Mouse (Mus musculus) layer of hippocampus, postnatal 10 days (tissue): ENCODE measurements around the gene Chst14. TPM values are rescaled to one million over a fixed set of nuclear protein-coding genes. Genes with fewer than 3 reads are reported as not detected.

Source experiments
- DNase-seq, 2 experiments: peaks; one replicate each; pipeline ENCODE4 v3.0.0; 2021; ENCODE audit warnings: low spot score in 2 of 2
- total RNA-seq, 2 experiments: library from RNA; stranded (reverse); gene quantifications; 2 replicates each; pipeline ENCODE4 v1.2.3; 2021

Chst14 gene
- total RNA-seq, 2 experiments from 2014 or later, result 2.5 to 3.5 TPM

DNA sequence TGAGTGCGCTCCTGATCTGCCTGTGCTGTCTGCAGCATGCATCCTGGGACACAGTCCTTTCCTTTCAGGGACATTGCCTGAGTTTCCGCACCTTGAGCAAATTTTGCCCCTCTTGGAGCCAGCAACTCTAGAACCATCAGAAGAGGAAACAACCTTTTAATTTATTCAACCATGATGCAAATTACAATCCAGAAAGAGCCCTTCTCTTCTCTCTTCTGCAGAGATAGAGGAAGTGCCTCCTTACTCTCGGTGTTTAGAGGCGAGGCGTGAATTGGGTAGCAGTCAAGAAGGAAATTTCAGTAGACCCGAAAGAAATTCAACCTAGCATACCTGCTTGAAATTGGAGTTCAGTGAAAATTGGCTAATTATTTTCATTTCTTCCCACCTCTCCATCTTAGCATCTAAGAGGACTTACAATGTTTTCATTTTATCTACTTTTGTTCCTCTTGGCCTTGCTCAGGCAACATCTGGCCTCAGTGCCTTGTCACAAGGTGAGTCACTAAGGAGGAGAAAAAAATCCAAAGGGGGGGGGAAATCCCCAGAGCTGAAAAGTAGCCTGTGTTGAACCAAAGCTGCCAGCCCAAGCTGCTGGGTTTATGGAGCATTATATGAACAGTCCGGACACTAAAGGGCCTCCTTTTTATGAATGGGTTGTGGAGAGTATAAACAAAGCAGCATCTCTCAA, 20.7 kb upstream of the Chst14 start:
- no peak for DNase-seq

GRCm38 (mm10) chr2:118906118-118906492, 20.2 kb upstream of the Chst14 start:
- DNase-seq, result no peak

DNA sequence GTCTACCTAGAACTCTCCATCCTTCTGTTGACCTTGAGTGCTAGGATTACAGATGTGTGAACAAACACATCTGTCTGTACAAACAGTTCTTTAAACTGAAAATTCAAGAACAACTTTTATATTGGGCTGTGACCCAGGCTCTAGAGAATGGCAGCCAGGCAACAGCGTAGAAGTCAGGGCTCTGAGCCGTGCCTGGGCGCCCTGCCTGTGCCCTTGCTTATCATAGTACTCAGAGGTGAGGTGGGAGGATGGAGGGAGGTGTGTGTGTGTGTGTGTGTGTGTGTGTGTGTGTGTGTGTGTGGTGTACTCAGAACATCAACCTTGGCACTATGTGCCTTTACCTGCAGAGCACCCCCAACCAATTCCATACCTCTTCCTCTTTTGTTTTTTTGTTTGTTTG, 18.5 kb upstream of the Chst14 start:
- DNase-seq, result no peak

GRCm38 (mm10) chr2:118909151-118909550, 17.1 kb upstream of the Chst14 start:
- no peak for DNase-seq

DNA sequence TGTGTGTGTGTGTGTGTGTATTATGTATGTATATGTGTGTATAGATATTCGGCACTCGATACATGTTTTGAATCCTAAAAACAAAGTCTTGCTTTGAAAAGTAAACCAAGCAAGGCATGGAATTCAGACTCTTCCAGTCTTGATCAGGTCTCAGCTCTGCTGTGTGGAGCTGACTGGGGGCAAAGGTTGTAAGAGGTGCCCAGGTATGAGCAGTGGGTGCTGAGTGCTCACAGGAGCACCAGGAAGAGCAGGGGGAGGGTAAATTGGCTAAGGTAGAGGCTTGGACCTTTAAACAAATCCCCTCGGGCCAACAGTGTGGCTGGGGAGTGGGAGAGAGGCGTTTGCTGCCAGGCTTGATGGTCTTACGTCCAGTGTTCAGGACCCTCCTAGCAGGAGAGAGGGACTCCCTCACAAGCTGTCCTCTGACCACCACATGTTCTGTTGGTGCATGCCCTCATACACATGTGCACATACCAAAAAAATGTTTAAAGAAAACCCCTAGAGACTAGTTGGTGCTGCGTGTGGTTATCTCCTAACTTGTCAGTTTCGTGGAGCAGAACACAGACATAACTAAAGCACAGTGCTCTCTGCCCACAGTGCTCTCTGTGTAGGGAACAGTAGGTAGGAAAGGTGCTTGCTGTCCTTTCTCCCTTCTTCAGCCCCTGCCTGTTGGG, 15.6 kb upstream of the Chst14 start:
- no peak for DNase-seq

GRCm38 (mm10) chr2:118912706-118913105, 13.6 kb upstream of the Chst14 start:
- no peak for DNase-seq

DNA sequence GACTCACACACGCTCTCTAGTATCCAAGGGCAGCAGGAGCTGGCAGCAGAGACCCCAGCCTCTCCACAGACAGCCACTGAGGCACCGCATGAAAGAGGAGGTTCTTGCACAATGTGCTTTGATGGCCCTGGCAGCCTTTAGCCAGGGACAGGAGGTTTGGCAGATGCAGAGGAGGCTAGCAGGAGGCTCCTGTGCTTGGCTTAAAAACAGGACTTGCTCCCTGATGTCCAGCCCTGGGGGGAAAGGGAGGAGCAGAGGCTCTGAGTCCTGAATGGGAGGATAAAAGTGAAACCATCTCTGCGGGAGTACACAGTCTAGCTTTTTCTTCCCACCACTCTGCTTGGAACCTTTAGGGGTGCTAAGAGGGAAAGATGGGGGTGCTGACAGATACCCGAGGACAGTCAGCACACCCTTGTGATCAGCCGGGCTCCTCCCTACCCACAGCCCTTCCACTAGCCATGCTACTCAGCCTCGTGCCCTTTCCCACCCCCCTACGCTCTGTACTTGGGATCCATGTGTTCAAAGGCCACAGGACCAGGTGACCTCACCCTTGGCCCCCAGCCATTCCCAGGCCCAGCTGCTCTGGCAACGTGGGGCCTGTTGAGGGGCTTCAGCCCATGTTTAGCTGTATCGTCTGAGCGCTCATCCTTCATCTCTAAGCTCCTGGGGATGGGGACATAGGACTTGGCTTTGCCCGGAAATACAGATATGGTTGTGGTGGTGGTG, 12.6 kb upstream of the Chst14 start:
- DNase-seq, result no peak

DNA sequence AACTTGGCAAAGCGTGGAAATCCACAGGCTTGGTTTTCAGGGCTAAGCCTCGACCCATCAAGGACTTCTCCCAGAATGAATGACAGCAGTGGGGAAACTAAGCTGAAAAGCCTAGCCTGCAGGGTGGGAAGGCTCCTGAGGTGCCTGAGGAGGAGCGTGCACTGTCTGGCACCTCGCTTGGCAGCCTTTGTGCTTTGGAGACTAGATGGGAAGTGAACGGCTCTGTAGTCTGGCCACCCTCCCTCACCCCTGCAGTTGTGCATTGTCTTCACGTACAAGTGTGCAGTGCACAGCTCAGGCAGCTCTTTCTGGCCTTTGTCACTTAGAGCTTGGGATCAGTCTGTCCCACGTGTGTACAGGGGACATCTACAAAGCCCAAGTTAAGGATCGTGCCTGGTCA, 11.6 kb upstream of the Chst14 start:
- no peak for DNase-seq

GRCm38 (mm10) chr2:118916436-118916835, 9.9 kb upstream of the Chst14 start:
- DNase-seq, result no peak

- no peak for DNase-seq
These were observed 7.8 kb upstream of the Chst14 start for GRCm38 (mm10) chr2:118918543-118918942.

- DNase-seq, result no peak
These were observed 5.9 kb upstream of the Chst14 start for GRCm38 (mm10) chr2:118920428-118920827.

GRCm38 (mm10) chr2:118925952-118926351, 344 bp upstream of the Chst14 start:
- DNase-seq, result no peak

- DNase-seq, result no peak
These were observed 873 bp downstream of the Chst14 start for GRCm38 (mm10) chr2:118926998-118927739.

DNA sequence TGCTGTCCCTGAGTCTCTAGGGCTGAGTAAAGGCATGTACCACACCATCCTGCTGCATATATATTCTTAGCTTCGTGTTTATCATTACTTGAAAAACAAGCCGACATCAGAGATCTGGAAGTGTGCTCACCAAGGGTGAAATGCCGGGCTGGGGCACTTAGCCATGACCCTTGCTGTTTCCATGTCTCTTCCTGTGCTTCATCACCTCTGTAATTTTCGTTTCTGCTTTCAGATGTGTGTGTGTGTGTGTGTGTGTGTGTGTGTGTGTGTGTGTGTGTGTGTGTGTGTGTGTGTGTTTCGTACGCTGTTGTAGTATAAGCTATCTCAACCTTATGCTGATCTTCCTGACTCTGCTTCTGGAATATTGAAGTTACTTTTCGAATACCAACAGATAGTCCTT, 15.0 kb downstream of the Chst14 start:
- no peak for DNase-seq

DNA sequence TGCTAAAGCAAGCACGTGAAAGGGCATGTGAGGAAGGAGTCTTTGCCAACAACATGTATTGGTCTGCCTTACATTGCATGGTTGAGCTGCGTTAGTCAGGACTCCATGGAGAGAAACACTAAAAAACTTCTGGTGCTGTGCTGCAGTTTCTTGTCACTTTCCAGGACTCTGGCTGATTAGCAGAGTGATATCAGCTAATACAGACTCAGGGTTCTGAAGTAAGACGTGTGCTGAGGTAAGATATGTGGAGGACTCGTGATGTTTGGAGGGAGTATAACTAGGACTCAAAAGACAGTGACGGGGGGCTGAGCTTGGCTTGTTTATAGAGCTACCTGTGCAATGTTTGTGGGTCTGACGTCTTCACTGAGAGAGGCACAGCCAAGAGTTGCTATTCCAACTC, 16.9 kb downstream of the Chst14 start:
- no peak for DNase-seq

GRCm38 (mm10) chr2:118948818-118949217, 22.5 kb downstream of the Chst14 start:
- no peak for DNase-seq

DNA sequence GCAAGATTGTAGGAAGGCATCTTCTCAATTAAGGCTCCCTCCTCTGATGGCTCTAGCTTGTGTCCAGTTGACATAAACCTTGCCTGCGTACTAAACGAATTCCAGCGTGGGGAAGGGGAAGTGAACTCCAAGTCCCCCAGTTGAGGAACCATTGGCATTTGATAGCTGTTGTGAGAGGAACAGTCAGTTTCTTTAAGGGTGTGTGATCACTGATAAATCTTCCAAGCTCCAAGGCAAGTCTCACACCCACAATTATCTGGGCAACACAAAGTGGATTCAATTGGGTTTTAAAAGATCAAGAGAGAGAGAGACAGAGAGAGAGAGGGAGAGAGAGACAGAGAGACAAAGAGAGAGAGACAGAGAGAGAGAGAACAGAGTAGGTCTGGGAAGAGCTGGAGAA, 23.4 kb downstream of the Chst14 start:
- DNase-seq, result no peak

DNA sequence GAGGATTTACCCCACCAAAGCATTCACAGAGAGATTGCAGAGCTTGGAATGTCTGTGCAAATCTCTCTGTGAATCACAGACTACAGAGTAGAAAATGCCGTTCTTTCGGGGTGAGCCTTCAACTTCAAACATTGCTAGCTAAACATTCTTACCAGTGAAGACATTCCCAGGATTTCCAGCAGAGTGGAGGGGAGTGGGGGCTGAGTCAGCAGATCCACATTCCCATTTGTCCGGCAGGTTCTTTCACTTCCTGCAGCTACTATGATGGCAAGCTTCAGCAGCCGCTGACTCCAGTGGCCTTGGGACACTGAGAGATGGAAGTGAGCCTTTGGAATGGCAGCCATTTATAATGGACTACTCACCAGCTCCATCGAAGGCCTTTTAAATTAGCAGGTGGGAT, 30.2 kb downstream of the Chst14 start:
- DNase-seq, result no peak

GRCm38 (mm10) chr2:118959644-118960043, 33.3 kb downstream of the Chst14 start:
- DNase-seq, result no peak

DNA sequence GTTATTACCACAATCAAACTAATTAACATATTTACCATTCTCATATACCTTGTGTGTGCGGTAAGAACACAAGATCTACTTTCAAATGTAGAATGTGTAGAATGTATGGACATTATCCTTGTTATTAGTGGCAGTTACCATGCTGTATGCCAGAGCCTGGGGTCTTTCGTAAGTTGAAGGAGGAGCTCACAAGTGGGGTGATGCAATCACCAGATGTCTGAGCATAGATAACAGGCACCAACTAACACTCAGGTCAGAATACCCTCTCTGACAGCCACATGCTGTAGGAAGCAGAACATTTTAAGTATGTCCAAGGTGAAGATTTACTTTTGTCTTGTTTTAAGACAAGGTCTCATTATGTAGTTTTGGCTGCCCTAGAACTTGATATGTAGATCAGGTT, 34.1 kb downstream of the Chst14 start:
- DNase-seq, result no peak

GRCm38 (mm10) chr2:118961546-118961945, 35.2 kb downstream of the Chst14 start:
- DNase-seq, result no peak
